In the genomic region with DNA sequence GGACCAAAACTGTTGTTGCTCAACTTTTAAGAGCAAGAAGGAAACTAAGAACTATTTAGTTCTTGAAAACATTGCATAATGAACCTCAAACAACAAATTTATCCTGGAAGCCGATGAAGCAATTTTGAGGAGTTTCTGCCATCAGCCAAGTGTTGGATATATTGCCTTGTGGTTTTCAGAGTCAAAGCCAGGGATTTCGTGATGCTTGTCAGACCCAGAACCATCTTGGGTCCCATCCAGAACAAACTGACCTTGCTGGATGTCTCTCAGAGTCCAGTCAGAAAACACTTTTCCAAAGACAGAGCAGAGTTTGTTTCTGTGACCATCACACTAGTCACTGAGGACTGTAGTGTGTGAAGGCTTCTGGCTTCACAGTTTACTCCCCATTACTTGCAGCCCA, we compare ENCODE assay signal across 15 mouse cellular contexts.
DNase-seq lines count a peak whose midpoint lies in the region; ATAC-seq and TF ChIP-seq lines count a peak whose summit lies in the region.
"Had no signal": no experiment of that assay in that cellular context is flagged by ENCODE, and none has a peak within 500 bp of the region (broad histone marks: within the 10 kb centered on the region; RNA-seq: fewer than 3 reads in every experiment).

No protein-coding gene starts in this region.

- TF ChIP-seq CTCF in kidney, postnatal 0 days (IDR thresholded peaks at IDR 0.05; ENCODE audit: low read depth), result no peak

- H3K9me3 ChIP-seq in kidney, postnatal 0 days (replicated peaks; ENCODE audit: low read length), result no peaks in the 10 kb centered on the region
- no peaks in the 10 kb centered on the region for H3K9me3 ChIP-seq in lung, embryonic 16.5 days (ENCODE audit: control insufficient read depth, low read length)
- H3K9me3 ChIP-seq: forebrain, embryonic 13.5 days; hindbrain, embryonic 13.5 days; limb, embryonic 15.5 days had no signal

- no peak overlapping the region for H3K27ac ChIP-seq in kidney, postnatal 0 days
- peak overlapping the region; percentile 12 for H3K27ac ChIP-seq in lung, embryonic 16.5 days (ENCODE audit: low read length)
- H3K27ac ChIP-seq: forebrain, embryonic 13.5 days; hindbrain, embryonic 13.5 days; limb, embryonic 15.5 days had no signal

- no peaks in the 10 kb centered on the region for H3K4me1 ChIP-seq in kidney, postnatal 0 days (replicated peaks; ENCODE audit: insufficient read depth, low read length)
- H3K4me1 ChIP-seq in lung, embryonic 16.5 days (replicated peaks; ENCODE audit: control insufficient read depth, insufficient read depth, low read length), result no peaks in the 10 kb centered on the region
- H3K4me1 ChIP-seq: forebrain, embryonic 13.5 days; hindbrain, embryonic 13.5 days; limb, embryonic 15.5 days had no signal

- H3K4me2 ChIP-seq in kidney, postnatal 0 days (ENCODE audit: low read length), result no peak overlapping the region
- H3K4me2 ChIP-seq in lung, embryonic 16.5 days (ENCODE audit: low read depth, low read length), result no peak overlapping the region
- H3K4me2 ChIP-seq: forebrain, embryonic 13.5 days; hindbrain, embryonic 13.5 days; limb, embryonic 15.5 days had no signal

- H3K9ac ChIP-seq in kidney, postnatal 0 days (ENCODE audit: low read depth, low read length), result no peak overlapping the region
- no peak overlapping the region for H3K9ac ChIP-seq in lung, embryonic 16.5 days (ENCODE audit: low read length)
- H3K9ac ChIP-seq: forebrain, embryonic 13.5 days; hindbrain, embryonic 13.5 days; limb, embryonic 15.5 days had no signal

- H3K4me3 ChIP-seq in kidney, postnatal 0 days (replicated peaks; ENCODE audit: low read depth, low read length), result no peak overlapping the region
- no peak overlapping the region for H3K4me3 ChIP-seq in lung, embryonic 16.5 days (ENCODE audit: low read length)
- H3K4me3 ChIP-seq: forebrain, embryonic 13.5 days; hindbrain, embryonic 13.5 days; limb, embryonic 15.5 days had no signal

- WGBS in kidney, postnatal 0 days, result 64% methylated on average over 2 of the region's 2 CpGs
- 36% methylated on average over 2 of the region's 2 CpGs for WGBS in lung, embryonic 16.5 days

- H3K27me3 ChIP-seq in kidney, postnatal 0 days (ENCODE audit: insufficient read depth, low read length), result no peaks in the 10 kb centered on the region
- H3K27me3 ChIP-seq in lung, embryonic 16.5 days (ENCODE audit: control insufficient read depth, insufficient read depth, low read depth, low read length), result no peaks in the 10 kb centered on the region
- H3K27me3 ChIP-seq: forebrain, embryonic 13.5 days; hindbrain, embryonic 13.5 days; limb, embryonic 15.5 days had no signal

- DNase-seq in kidney, postnatal 0 days (ENCODE audit: low spot score), result peak; percentile 60
- no peak for DNase-seq in kidney, adult 9 months
- no peak for DNase-seq in lung, postnatal 25 days (ENCODE audit: low spot score)
- peak; percentile 26 for DNase-seq in adrenal gland, postnatal 10 days
- peak; percentile 19 for DNase-seq in lung, postnatal 14 days
- DNase-seq in MN1 (ENCODE audit: low spot score), result no peak
- DNase-seq: cerebellum, adult 11-12 months; cerebellum, postnatal 25 days; gastrocnemius, postnatal 25 days; thymus, postnatal 14 days had no signal

- no peaks in the 10 kb centered on the region for H3K36me3 ChIP-seq in kidney, postnatal 0 days (ENCODE audit: insufficient read depth, low read length)
- H3K36me3 ChIP-seq in lung, embryonic 16.5 days (ENCODE audit: control insufficient read depth, insufficient read depth, low read length), result no peaks in the 10 kb centered on the region
- H3K36me3 ChIP-seq: hindbrain, embryonic 13.5 days; limb, embryonic 15.5 days had no signal

- no peak for ATAC-seq in kidney, postnatal 0 days (replicated peaks; ENCODE audit: low FRiP score, low read depth)
- ATAC-seq in lung, embryonic 16.5 days (ENCODE audit: low read depth), result peak; percentile 79
- ATAC-seq: forebrain, embryonic 13.5 days; intestine, postnatal 0 days had no signal

Comparison
In these comparisons a context has a peak if more than half of its experiments do, and no peak if none do; other contexts are left out.
1. DNase-seq: peak in kidney, postnatal 0 days (single experiment), adrenal gland, postnatal 10 days (single experiment) and lung, postnatal 14 days (single experiment); none in kidney, adult 9 months (single experiment), lung, postnatal 25 days (single experiment) and MN1 (single experiment).